9 mouse cellular contexts compared by ENCODE assay signal in genomic region chr3:138906112-138906880, GRCm38 (mm10).
DNase-seq lines count a peak whose midpoint lies in the region; ATAC-seq lines count a peak whose summit lies in the region.
"Had no signal": no experiment of that assay in that cellular context is flagged by ENCODE, and none has a peak within 500 bp of the region (broad histone marks: within the 10 kb centered on the region; RNA-seq: fewer than 3 reads in every experiment).

No protein-coding gene starts in this region.

- H3K4me2 ChIP-seq in limb, embryonic 13.5 days (replicated peaks): 0 out of 2 replicates have a peak overlapping the region, but pooled peaks have one; percentile 11

- H3K4me1 ChIP-seq in embryonic facial prominence, embryonic 10.5 days: peaks cover 18% of the 10 kb centered on the region
- peaks cover 21% of the 10 kb centered on the region for H3K4me1 ChIP-seq in limb, embryonic 13.5 days

- no peaks in the 10 kb centered on the region for H3K9me3 ChIP-seq in embryonic facial prominence, embryonic 10.5 days
- no peaks in the 10 kb centered on the region for H3K9me3 ChIP-seq in limb, embryonic 13.5 days

- peak; percentile 82 for ATAC-seq in limb, embryonic 13.5 days (ENCODE audit: low FRiP score, low read depth)

- H3K4me3 ChIP-seq in embryonic facial prominence, embryonic 10.5 days: no peak overlapping the region
- H3K4me3 ChIP-seq in limb, embryonic 13.5 days: no peak overlapping the region
- H3K4me3 ChIP-seq: erythroblast, embryonic 14.5 days had no signal

- 32% methylated on average over 17 of the region's 17 CpGs for WGBS in embryonic facial prominence, embryonic 10.5 days
- WGBS in limb, embryonic 13.5 days: 15% methylated on average over 17 of the region's 17 CpGs

- no peak overlapping the region; the same call in 1 of the 2 replicates for H3K9ac ChIP-seq in limb, embryonic 13.5 days

- peak overlapping the region; percentile 77 for H3K27ac ChIP-seq in embryonic facial prominence, embryonic 10.5 days (replicated peaks)
- peak overlapping the region; percentile 72; the same call in 1 of the 2 replicates for H3K27ac ChIP-seq in limb, embryonic 13.5 days

- peak; percentile 37 to 39 for DNase-seq in B cell, adult 2 months
- DNase-seq in adrenal gland, postnatal 14 days: peak; percentile 82
- DNase-seq in embryonic facial prominence, embryonic 10.5 days (ENCODE audit: low spot score): peak; percentile 79
- peak; percentile 50 to 61 for DNase-seq in heart, adult 9 months (ENCODE audit: low spot score in 2 of 2)
- DNase-seq in kidney, adult 8-10 months: peak; percentile 27 to 59
- peak; percentile 73 for DNase-seq in neural tube, embryonic 10.5 days (ENCODE audit: extremely low spot score, low spot score)
- peak; percentile 61 for DNase-seq in thymus, postnatal 0 days (ENCODE audit: low spot score)

- 0 out of 2 replicates have a peak, but pooled peaks cover 5% of the 10 kb centered on the region for H3K27me3 ChIP-seq in embryonic facial prominence, embryonic 10.5 days (replicated peaks; ENCODE audit: low read depth, poor library complexity, severe bottlenecking)
- peaks cover 2% of the 10 kb centered on the region; the same call in 1 of the 2 replicates for H3K27me3 ChIP-seq in limb, embryonic 13.5 days

- 0 out of 2 replicates have a peak, but pooled peaks cover 10% of the 10 kb centered on the region for H3K36me3 ChIP-seq in embryonic facial prominence, embryonic 10.5 days (replicated peaks)
- peaks cover 9% of the 10 kb centered on the region; the same call in 1 of the 2 replicates for H3K36me3 ChIP-seq in limb, embryonic 13.5 days
